Comparison of ENCODE assay signal across 8 mouse cellular contexts in the genomic region with DNA sequence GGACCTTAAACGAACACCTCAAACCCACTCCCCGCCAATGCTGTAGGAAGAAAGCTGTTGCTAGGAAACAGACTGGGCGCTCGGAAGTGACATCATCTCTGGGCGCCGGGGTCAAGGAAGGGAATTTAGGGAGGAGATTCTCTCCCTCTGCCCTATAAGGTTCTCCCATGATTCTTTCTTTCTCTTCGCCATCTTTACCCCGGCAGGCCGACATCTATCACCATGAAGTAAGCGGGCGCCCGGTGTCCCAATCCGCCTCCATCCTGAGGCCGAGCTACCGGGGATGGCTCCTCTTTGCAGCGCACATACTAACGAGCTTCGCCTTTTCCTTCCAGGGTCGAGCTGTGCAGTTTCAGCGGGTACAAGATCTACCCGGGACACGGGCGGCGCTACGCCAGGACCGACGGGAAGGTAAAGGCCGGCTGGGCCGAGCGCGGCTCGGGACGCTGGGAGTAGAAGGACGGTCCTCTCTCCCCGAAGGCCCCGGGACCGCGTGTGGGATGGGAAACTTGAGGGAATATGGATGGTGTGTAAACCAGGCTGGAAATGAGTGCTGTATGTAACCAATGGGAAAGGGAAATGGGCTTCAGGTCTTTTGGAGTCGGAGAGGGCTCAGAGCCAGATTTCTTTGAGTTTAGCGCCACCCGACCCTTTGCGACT. TPM values are rescaled to one million over a fixed set of nuclear protein-coding genes. Genes with fewer than 3 reads are reported as not detected.
DNase-seq lines count a peak whose midpoint lies in the region; ATAC-seq and TF ChIP-seq lines count a peak whose summit lies in the region.

A gene (plus strand): TSS at position 64 of the 660 bp plus-strand sequence.

- peak within 1 kb of the TSS; percentile 86 for H3K27ac ChIP-seq in cortical plate, adult 2 months (ENCODE audit: insufficient read depth, low read length)

- TF ChIP-seq CTCF in cortical plate, adult 2 months (IDR thresholded peaks at IDR 0.05; ENCODE audit: extremely low read depth, insufficient read depth, low read length) = no peak

- peak; percentile 74 for ATAC-seq in activated CD4-positive, CD25-positive, alpha-beta regulatory T cell, adult 4 months
- peak; percentile 90 for ATAC-seq in megakaryocyte progenitor cell, adult 5-6 weeks (replicated peaks; ENCODE audit: poor library complexity)

- H3K4me1 ChIP-seq in cortical plate, adult 2 months (ENCODE audit: control insufficient read depth, insufficient read depth, low read length) = peaks cover 3% of the 10 kb centered on the region; the same call in 1 of the 2 replicates

- peak within 1 kb of the TSS; percentile 98 for H3K4me3 ChIP-seq in cortical plate, adult 2 months (ENCODE audit: insufficient read depth, low read length)

- DNase-seq in gastrocnemius, postnatal 10 days = peak; percentile 94
- peak; percentile 96 for DNase-seq in induced T-regulatory cell, adult 2 months (ENCODE audit: low read depth)
- peak; percentile 90 to 97 for DNase-seq in left cerebral cortex, adult 9 months (ENCODE audit: low spot score in 2 of 2)
- peak; percentile 95 for DNase-seq in right cerebral cortex, postnatal 14 days
- peak; percentile 92 to 94 for DNase-seq in urinary bladder, postnatal 36 days (ENCODE audit: low spot score in 2 of 2)

- TF ChIP-seq POLR2A in cortical plate, adult 2 months (IDR thresholded peaks at IDR 0.05; ENCODE audit: extremely low read depth, insufficient read depth, low read length) = peak; percentile 61; the same call in 1 of the 2 replicates

RNA-seq across cellular contexts. Expression of the gene that starts here (rescaled TPM):
- polyA plus RNA-seq in activated CD4-positive, CD25-positive, alpha-beta regulatory T cell, adult 4 months (2017; shearing (Covaris generic)) = 1,000 to 10,000 TPM; 1,908 to 2,087 TPM
- 435 and 439 TPM in 2 replicates for polyA plus RNA-seq in cortical plate, adult 2 months (2012; rRNA removed)
- 100 to 1,000 TPM; 823 to 845 TPM for total RNA-seq in gastrocnemius, postnatal 10 days (2021)
- total RNA-seq in megakaryocyte progenitor cell, adult 5-6 weeks (2015) = 1,404 and 1,464 TPM in 2 replicates
- total RNA-seq in megakaryocyte progenitor cell, adult 5-6 weeks (2017) = 1,643 and 1,702 TPM in 2 replicates

Comparison
In these comparisons a context has a peak if more than half of its experiments do, and no peak if none do; other contexts are left out.
1. Peak in every context shown above with its lines: DNase-seq, ATAC-seq, H3K4me3 ChIP-seq and H3K27ac ChIP-seq.